Mouse (Mus musculus) E14TG2a.4 (cell line): ENCODE results near the gene Inha.

ENCODE experiments used
- H3K27me3 ChIP-seq: 2 replicates; pipeline ENCODE4 v1.6.1; 2014; ENCODE audit warnings: low read length, control low read depth; ENCODE audit not compliant: insufficient read depth
- H3K36me3 ChIP-seq: 2 replicates; pipeline ENCODE4 v1.6.1; 2014; ENCODE audit warnings: low read length, control low read depth; ENCODE audit not compliant: insufficient read depth
- H3K4me1 ChIP-seq: replicated peaks from 2 replicates; pipeline ENCODE4 v1.6.1; 2014; ENCODE audit warnings: low read depth, low read length, control low read depth
- H3K4me3 ChIP-seq: replicated peaks from 2 replicates; pipeline ENCODE4 v1.5.1; 2014; ENCODE audit warnings: mild to moderate bottlenecking, low read length
- H3K9me3 ChIP-seq: 2 replicates; pipeline ENCODE4 v1.6.1; 2014; ENCODE audit warnings: low read length, control low read depth
- CTCF ChIP-seq: conservative IDR thresholded peaks from 2 replicates; pipeline ENCODE4 v1.5.1; 2014; ENCODE audit warnings: low read length
- NANOG ChIP-seq: IDR thresholded peaks from 2 replicates; pipeline ENCODE4 v1.6.1; 2014; ENCODE audit warnings: borderline replicate concordance, low read length, mixed read lengths
- POU5F1 ChIP-seq: IDR thresholded peaks from 2 replicates; pipeline ENCODE4 v1.6.1; 2014; ENCODE audit warnings: low read length, borderline replicate concordance

The Inha gene

DNA sequence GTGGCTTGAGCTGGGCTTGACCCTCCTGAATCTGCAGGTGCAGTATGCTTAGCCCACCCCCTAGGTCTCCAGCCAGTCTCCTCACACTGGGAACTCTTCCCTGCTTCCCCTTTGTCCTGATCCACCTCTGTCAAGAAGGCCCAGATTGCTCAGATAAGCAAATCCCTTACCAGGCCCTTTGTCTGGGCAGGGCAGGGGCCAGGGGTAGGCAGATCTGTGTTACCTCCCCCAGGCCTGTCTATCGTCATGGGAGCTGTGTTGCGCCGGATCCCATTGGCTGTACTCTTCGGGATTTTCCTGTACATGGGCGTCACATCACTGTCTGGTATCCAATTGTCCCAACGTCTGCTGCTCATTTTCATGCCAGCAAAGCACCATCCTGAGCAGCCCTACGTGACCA is 50.2 kb downstream of the Inha start:
- H3K4me3 ChIP-seq, result peak overlapping the region; percentile 61
- H3K9me3 ChIP-seq, result no peaks in the 10 kb centered on the region
- H3K4me1 ChIP-seq, result peaks cover 74% of the 10 kb centered on the region
- no peak for TF ChIP-seq CTCF
- TF ChIP-seq NANOG, result no peak
- no peak for TF ChIP-seq POU5F1
- H3K36me3 ChIP-seq, result peaks cover 17% of the 10 kb centered on the region; the same call in 1 of the 2 replicates
- H3K27me3 ChIP-seq, result peaks cover 30% of the 10 kb centered on the region

DNA sequence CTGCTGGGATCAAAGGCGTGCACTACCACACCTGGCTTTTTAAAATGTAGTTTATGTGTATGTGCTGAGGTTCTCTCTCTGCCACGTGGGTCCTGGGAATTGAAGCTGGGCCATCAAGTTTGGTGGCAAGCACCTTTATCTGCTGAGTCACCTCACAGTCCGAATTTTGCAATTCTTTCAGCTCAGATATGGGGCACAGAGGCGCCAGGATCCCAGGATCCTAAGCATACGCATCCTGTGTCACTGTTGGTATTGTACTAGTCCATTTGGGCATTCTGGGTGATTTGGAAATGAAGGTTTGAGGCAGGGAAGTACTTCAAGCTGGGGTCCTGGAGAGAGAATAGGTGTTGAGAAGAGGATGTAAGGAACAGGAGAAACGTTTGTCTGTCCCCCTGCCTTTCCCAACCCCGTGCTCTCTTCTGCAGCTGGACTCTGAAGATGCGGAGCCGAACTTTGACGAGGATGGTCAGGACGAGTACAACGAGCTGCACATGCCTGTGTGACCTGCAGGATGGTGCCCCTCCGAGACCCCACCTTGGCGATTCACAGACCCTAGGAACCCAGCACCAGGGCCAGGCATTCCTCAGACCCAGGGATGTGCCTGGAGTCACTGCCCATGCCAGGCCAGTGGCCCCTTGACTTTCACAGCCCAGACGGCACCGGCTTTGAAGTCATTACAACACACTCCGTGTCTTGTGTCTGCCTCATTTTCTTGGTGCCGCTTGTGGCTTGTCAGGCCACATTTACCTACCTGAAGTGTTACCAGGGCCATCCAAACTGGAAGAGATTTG is 51.7 kb downstream of the Inha start:
- H3K36me3 ChIP-seq, result peaks cover 8% of the 10 kb centered on the region; the same call in 1 of the 2 replicates
- H3K9me3 ChIP-seq, result peaks cover 9% of the 10 kb centered on the region
- peaks cover 63% of the 10 kb centered on the region for H3K4me1 ChIP-seq
- H3K4me3 ChIP-seq, result no peak overlapping the region
- TF ChIP-seq CTCF (no peak), POU5F1 (no peak), NANOG (no peak)
- H3K27me3 ChIP-seq, result peaks cover 20% of the 10 kb centered on the region

DNA sequence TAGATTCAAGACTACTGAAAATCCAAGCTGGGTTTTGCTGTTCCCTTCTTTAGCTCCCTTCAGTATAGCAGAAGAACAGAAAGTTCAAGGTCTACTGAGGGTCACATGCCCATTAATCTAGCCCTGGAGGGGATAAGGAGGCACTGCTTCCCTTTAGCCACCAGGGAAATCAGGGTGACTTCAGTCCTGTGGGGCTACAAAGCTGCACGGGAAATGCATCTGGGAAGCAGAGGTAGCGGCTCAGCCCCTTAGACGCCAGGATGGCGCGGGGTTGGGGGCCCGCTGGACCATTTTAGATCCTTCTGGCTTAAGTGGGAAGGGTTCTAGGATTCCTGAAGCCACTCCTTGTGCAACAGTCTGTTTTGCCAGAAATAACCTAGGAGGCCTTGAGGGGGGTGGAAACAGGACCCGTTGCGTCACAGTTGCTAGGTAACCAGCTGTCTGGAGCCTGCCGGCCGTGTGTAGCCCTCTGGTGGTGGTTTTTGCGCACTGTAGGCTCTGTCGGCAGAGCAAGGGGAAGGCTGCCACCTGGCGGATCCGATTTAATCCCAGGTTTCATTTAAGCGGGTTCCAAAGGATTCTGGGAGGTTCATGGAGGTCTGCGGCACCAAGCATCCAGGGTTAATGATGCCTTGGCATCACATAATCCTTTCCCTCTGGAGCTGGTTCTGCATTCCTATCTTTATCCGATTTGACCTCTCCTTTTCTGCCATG is 52.5 kb downstream of the Inha start:
- Histone ChIP-seq H3K36me3 (peaks cover 8% of the 10 kb centered on the region; the same call in 1 of the 2 replicates), H3K9me3 (peaks cover 10% of the 10 kb centered on the region), H3K4me1 (peaks cover 55% of the 10 kb centered on the region), H3K4me3 (peak overlapping the region; percentile 58), H3K27me3 (peaks cover 19% of the 10 kb centered on the region)
- TF ChIP-seq CTCF (peak; percentile 99), POU5F1 (no peak)
